Mouse (Mus musculus) megakaryocyte, adult 5-6 weeks (primary cell): ENCODE measurements at regions not wholly inside any gene's neighbourhood (a gene's known extent, or its start where the extent isn't known, plus 50 kb on each side); places are given as distances from the start of the nearest gene placed in this dataset.

Experiments used
- ATAC-seq: 2 replicates; pipeline ENCODE4 v1.8.0; 2016; ENCODE audit warnings: mild to moderate bottlenecking, inconsistent platforms; ENCODE audit not compliant: poor library complexity, severe bottlenecking

DNA sequence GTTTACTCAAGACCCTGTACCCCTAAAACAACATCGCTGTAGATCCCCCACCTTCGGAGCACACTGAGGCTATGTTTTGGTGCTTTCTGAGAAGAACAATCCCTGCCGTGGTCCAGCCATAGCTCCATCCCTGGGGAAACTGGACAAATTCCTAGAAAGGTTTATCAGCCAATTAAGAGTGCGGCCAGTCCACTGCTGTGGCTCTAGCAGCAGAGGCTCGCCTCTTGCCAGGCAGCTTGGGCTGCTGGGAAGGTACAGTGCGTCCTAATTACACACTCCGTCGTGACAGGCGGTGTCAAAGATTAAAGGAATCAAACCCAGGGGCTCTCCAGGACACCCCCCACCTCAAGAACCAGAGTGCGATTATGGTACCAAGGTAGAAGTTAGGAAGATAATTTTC is 116.4 kb upstream of the Sdk2 start:
- no peak for ATAC-seq

GRCm38 (mm10) chr11:114178746-114179472 is 112.1 kb upstream of the Sdk2 start:
- no peak for ATAC-seq

DNA sequence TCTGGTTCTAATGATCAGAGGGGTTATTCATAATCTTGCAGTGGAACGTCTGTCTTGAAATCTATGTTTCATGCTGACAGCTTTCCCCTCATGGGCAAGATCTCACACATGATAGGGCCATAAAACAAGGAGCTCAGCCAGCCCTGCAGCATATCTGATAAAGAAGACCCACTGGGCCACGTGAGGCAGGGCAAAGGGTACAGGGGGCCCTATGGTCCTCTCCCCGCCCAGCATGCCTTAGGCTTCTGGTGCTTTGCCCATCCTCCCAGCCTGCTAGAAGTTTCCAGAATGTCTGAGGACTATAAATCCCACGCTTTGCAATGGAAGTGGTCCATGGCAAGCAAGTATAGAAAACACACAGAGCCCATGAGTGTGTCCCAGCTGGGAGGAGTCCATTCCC is 110.9 kb upstream of the Sdk2 start:
- ATAC-seq, result no peak

DNA sequence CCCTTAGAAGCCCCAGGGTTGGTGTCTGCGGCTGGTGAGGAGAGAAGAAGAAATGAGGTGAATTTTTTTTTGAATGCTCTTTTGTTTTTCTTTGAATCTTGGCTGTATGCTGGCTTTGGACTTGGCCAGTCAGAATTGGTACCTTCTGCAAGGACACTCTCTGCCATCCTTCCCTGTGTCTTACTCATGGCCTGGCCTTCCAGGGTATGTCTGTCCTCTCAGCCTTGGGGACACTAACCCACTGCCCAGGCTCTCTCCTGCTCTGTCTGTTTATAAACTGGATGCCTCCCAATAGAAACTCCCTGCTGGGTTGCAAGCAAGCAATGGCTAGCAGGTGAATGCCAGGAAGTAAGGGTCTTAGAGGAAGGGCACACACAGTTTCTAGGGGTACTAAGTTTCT is 110.4 kb upstream of the Sdk2 start:
- ATAC-seq, result no peak

- no peak for ATAC-seq
These were observed 109.9 kb upstream of the Sdk2 start for GRCm38 (mm10) chr11:114176671-114177212.

DNA sequence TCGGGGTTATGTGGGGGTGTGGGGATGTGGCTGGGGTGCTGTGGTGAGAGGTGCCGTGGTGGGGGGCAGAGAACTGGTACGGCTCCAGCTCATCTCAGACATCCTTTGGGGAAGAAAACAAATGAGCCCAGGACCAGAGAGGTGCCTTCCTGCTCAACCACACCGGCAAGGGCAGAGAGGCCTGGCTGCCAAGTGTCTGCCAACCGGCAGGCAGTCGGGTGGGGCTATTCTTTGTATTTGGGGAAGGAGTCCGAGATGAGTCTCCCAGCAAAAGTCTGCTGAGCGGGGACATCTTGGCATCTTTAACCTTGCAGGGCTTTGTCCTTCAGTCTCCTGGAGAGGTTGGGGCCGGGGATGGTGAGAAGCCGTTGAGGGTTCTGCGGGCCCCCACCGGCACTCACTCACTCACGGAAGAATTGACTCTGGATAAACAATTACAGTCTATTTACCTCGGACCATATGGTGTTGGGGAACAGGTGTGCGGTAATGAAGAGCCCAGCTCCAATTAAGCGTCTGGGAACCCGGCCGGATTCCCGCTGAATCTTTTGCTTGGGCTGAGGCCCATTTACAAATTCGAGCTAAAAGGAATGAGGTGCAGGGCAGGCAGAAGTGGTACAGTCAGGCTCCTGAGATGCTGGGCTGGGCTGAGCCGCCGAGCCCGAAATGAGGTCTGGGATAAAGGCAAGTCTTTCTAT is 108.7 kb upstream of the Sdk2 start:
- ATAC-seq, result no peak

GRCm38 (mm10) chr11:114174871-114175270 is 108.0 kb upstream of the Sdk2 start:
- ATAC-seq, result no peak

- ATAC-seq, result no peak
These were observed 101.4 kb upstream of the Sdk2 start for GRCm38 (mm10) chr11:114168231-114168661.

- no peak for ATAC-seq
These were observed 99.0 kb upstream of the Sdk2 start for GRCm38 (mm10) chr11:114165656-114166362.

DNA sequence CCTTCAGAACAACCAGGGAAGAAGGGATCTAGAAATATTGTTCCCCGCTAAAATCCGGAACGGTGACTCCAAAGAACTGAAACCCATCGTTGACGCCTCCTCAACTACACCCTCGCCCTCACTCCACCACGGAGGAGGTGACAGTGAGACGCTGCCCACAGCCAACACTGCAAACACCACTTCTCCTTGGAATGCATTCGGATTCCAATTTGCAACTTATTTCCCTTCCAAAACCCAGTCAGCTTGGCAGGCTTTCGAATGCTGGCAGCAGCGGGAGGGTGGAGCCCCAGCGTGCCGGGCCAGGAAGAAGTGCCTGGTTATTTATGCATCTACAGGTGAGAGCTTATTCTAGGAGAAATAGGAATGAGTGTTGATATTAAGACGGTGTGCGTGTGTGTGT is 85.9 kb upstream of the Sdk2 start:
- no peak for ATAC-seq

DNA sequence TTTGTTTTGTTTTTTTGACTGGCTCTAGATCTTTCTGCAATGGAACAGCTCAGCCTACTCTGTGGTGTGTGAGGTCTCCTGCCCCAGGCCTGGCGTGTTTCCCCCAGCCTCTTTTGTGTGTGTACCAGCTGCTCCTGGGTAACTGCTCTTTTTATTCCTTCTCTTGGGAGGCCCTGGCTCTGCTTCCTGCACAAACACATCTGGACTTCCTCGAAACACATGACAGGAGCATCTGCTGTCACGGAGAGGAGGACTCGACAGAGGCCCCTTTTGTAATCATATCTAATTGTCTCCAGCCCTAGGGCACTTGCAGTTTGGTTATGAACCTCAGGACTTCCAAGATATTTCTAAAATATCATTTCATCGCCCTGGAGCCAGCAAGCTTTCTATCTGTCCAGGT is 79.5 kb upstream of the Sdk2 start:
- ATAC-seq, result no peak

- no peak for ATAC-seq
These were observed 62.4 kb upstream of the Sdk2 start for GRCm38 (mm10) chr11:114129270-114129669.

- ATAC-seq, result no peak
These were observed 62.0 kb upstream of the Sdk2 start for GRCm38 (mm10) chr11:114128841-114129240.

DNA sequence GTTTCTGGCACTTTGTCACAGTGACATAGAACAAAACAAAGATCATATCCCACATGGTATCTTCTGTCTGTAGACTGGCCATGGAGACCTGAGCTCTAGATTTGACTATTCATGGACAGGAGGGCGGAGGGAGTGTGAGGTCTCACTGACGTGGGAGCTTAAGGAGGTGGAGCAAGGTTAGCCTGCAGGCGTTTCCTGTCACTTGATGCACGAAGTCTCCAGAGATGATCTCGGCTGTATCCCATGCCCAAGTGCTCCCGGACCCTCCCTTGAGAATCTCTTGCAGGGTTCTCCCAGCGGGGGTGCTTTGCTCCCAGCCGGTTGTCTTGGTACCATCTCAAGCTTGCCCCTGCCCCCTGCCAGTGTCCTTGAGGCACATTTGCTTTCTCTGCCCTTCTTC is 60.6 kb upstream of the Sdk2 start:
- no peak for ATAC-seq

GRCm38 (mm10) chr11:114122175-114122574 is 55.3 kb upstream of the Sdk2 start:
- ATAC-seq, result no peak

- ATAC-seq, result no peak
These were observed 52.3 kb upstream of the Sdk2 start for GRCm38 (mm10) chr11:114119135-114119534.
